Mouse (Mus musculus): Measurements from ENCODE around the gene Irf6. TPM values are rescaled to one million over a fixed set of nuclear protein-coding genes. Genes with fewer than 3 reads are reported as not detected.

Irf6 gene
- polyA plus RNA-seq, 1 experiment from 2014 or later, result 3.0 TPM

GRCm38 (mm10) chr1:193159613-193160012, 6.7 kb downstream of the Irf6 start:
- no peak overlapping the region for H3K4me3 ChIP-seq (ENCODE audit: low read depth, low read length)
- H3K27me3 ChIP-seq (ENCODE audit: control insufficient read depth, insufficient read depth, low read length), result peaks cover 3% of the 10 kb centered on the region; the same call in 1 of the 2 replicates
- no peaks in the 10 kb centered on the region for H3K9me3 ChIP-seq (ENCODE audit: control insufficient read depth, low read length)
- H3K4me1 ChIP-seq (replicated peaks; ENCODE audit: control insufficient read depth, insufficient read depth, low read length), result peaks cover 7% of the 10 kb centered on the region; the same call in 1 of the 2 replicates
- H3K36me3 ChIP-seq (ENCODE audit: control insufficient read depth, insufficient read depth, low read length), result no peaks in the 10 kb centered on the region
- no peak overlapping the region for H3K9ac ChIP-seq (ENCODE audit: low read length)
- DNase-seq (ENCODE audit: low spot score) (no peak), ATAC-seq (replicated peaks; ENCODE audit: low FRiP score) (no peak)
- WGBS, result 44% methylated on average over 1 of the region's 1 CpGs
- no peak overlapping the region for H3K4me2 ChIP-seq (ENCODE audit: low read depth, low read length, severe bottlenecking)
- no peak overlapping the region for H3K27ac ChIP-seq (ENCODE audit: low read depth, low read length)

- Histone ChIP-seq H3K9ac (ENCODE audit: low read length) (peak overlapping the region; percentile 44), H3K4me1 (replicated peaks; ENCODE audit: control insufficient read depth, insufficient read depth, low read length) (peaks cover 7% of the 10 kb centered on the region; the same call in 1 of the 2 replicates), H3K4me3 (ENCODE audit: low read depth, low read length) (peak overlapping the region; percentile 9; the same call in 1 of the 2 replicates), H3K27me3 (ENCODE audit: control insufficient read depth, insufficient read depth, low read length) (no peaks in the 10 kb centered on the region; the same call in 1 of the 2 replicates), H3K27ac (ENCODE audit: low read depth, low read length) (no peak overlapping the region), H3K9me3 (ENCODE audit: control insufficient read depth, low read length) (no peaks in the 10 kb centered on the region), H3K4me2 (ENCODE audit: low read depth, low read length, severe bottlenecking) (peak overlapping the region; percentile 49), H3K36me3 (ENCODE audit: control insufficient read depth, insufficient read depth, low read length) (no peaks in the 10 kb centered on the region)
- ATAC-seq (replicated peaks; ENCODE audit: low FRiP score) (peak; percentile 66), DNase-seq (ENCODE audit: low spot score) (peak; percentile 72)
- 15% methylated on average over 18 of the region's 18 CpGs for WGBS
These were observed 7.6 kb downstream of the Irf6 start for GRCm38 (mm10) chr1:193160317-193161032.

- H3K9ac ChIP-seq (ENCODE audit: low read length), result no peak within 1 kb of the TSS
- no peak for DNase-seq (ENCODE audit: low spot score)
- H3K4me3 ChIP-seq (ENCODE audit: low read depth, low read length), result no peak within 1 kb of the TSS
- no peaks in the 10 kb centered on the region for H3K27me3 ChIP-seq (ENCODE audit: control insufficient read depth, insufficient read depth, low read length)
- WGBS, result 94% methylated on average over 3 of the region's 3 CpGs
- ATAC-seq (replicated peaks; ENCODE audit: low FRiP score), result no peak
- H3K27ac ChIP-seq (ENCODE audit: low read depth, low read length), result no peak within 1 kb of the TSS
- H3K9me3 ChIP-seq (ENCODE audit: control insufficient read depth, low read length), result no peaks in the 10 kb centered on the region
- H3K4me2 ChIP-seq (ENCODE audit: low read depth, low read length, severe bottlenecking), result no peak within 1 kb of the TSS
- no peaks in the 10 kb centered on the region for H3K4me1 ChIP-seq (replicated peaks; ENCODE audit: control insufficient read depth, insufficient read depth, low read length)
- no peaks in the 10 kb centered on the region for H3K36me3 ChIP-seq (ENCODE audit: control insufficient read depth, insufficient read depth, low read length)
These were observed 14.8 kb downstream of the Irf6 start, which contains the start of gene A130010J15Rik for GRCm38 (mm10) chr1:193167746-193168145. Gene A130010J15Rik (plus strand): TSS chr1:193168046.

- H3K27me3 ChIP-seq (ENCODE audit: control insufficient read depth, insufficient read depth, low read length), result no peaks in the 10 kb centered on the region
- DNase-seq (ENCODE audit: low spot score) (no peak), ATAC-seq (replicated peaks; ENCODE audit: low FRiP score) (no peak)
- H3K4me2 ChIP-seq (ENCODE audit: low read depth, low read length, severe bottlenecking), result no peak overlapping the region
- no peak overlapping the region for H3K27ac ChIP-seq (ENCODE audit: low read depth, low read length)
- peaks cover 3% of the 10 kb centered on the region; the same call in 1 of the 2 replicates for H3K4me1 ChIP-seq (replicated peaks; ENCODE audit: control insufficient read depth, insufficient read depth, low read length)
- no peak overlapping the region for H3K9ac ChIP-seq (ENCODE audit: low read length)
- whole genome bisulfite sequencing, result 90% methylated on average over 7 of the region's 7 CpGs
- H3K36me3 ChIP-seq (ENCODE audit: control insufficient read depth, insufficient read depth, low read length), result no peaks in the 10 kb centered on the region
- no peak overlapping the region for H3K4me3 ChIP-seq (ENCODE audit: low read depth, low read length)
- H3K9me3 ChIP-seq (ENCODE audit: control insufficient read depth, low read length), result no peaks in the 10 kb centered on the region
These were observed 16.3 kb downstream of the Irf6 start for GRCm38 (mm10) chr1:193169228-193169627.

GRCm38 (mm10) chr1:193169856-193170255, 16.9 kb downstream of the Irf6 start:
- Histone ChIP-seq H3K9me3 (ENCODE audit: control insufficient read depth, low read length) (no peaks in the 10 kb centered on the region), H3K9ac (ENCODE audit: low read length) (no peak overlapping the region), H3K27me3 (ENCODE audit: control insufficient read depth, insufficient read depth, low read length) (no peaks in the 10 kb centered on the region), H3K4me2 (ENCODE audit: low read depth, low read length, severe bottlenecking) (no peak overlapping the region), H3K4me3 (ENCODE audit: low read depth, low read length) (no peak overlapping the region), H3K4me1 (replicated peaks; ENCODE audit: control insufficient read depth, insufficient read depth, low read length) (peaks cover 4% of the 10 kb centered on the region; the same call in 1 of the 2 replicates), H3K36me3 (ENCODE audit: control insufficient read depth, insufficient read depth, low read length) (no peaks in the 10 kb centered on the region), H3K27ac (ENCODE audit: low read depth, low read length) (no peak overlapping the region)
- DNase-seq (ENCODE audit: low spot score) (no peak), ATAC-seq (replicated peaks; ENCODE audit: low FRiP score) (no peak)
- 90% methylated on average over 2 of the region's 2 CpGs for WGBS

GRCm38 (mm10) chr1:193172991-193173809, 20.3 kb downstream of the Irf6 start:
- Histone ChIP-seq H3K4me3 (ENCODE audit: low read depth, low read length) (peak overlapping the region; percentile 82), H3K4me2 (ENCODE audit: low read depth, low read length, severe bottlenecking) (peak overlapping the region; percentile 77), H3K4me1 (replicated peaks; ENCODE audit: control insufficient read depth, insufficient read depth, low read length) (peaks cover 4% of the 10 kb centered on the region; the same call in 1 of the 2 replicates), H3K36me3 (ENCODE audit: control insufficient read depth, insufficient read depth, low read length) (no peaks in the 10 kb centered on the region), H3K27me3 (ENCODE audit: control insufficient read depth, insufficient read depth, low read length) (no peaks in the 10 kb centered on the region), H3K9ac (ENCODE audit: low read length) (peak overlapping the region; percentile 78), H3K9me3 (ENCODE audit: control insufficient read depth, low read length) (no peaks in the 10 kb centered on the region), H3K27ac (ENCODE audit: low read depth, low read length) (peak overlapping the region; percentile 41)
- WGBS, result 2% methylated on average over 48 of the region's 48 CpGs
- ATAC-seq (replicated peaks; ENCODE audit: low FRiP score) (peak; percentile 99), DNase-seq (ENCODE audit: low spot score) (peak; percentile 97)

- Histone ChIP-seq H3K9ac (ENCODE audit: low read length) (peak overlapping the region; percentile 72), H3K4me1 (replicated peaks; ENCODE audit: control insufficient read depth, insufficient read depth, low read length) (peaks cover 4% of the 10 kb centered on the region; the same call in 1 of the 2 replicates), H3K9me3 (ENCODE audit: control insufficient read depth, low read length) (no peaks in the 10 kb centered on the region), H3K4me3 (ENCODE audit: low read depth, low read length) (peak overlapping the region; percentile 82), H3K27ac (ENCODE audit: low read depth, low read length) (peak overlapping the region; percentile 37; the same call in 1 of the 2 replicates), H3K27me3 (ENCODE audit: control insufficient read depth, insufficient read depth, low read length) (no peaks in the 10 kb centered on the region), H3K36me3 (ENCODE audit: control insufficient read depth, insufficient read depth, low read length) (no peaks in the 10 kb centered on the region), H3K4me2 (ENCODE audit: low read depth, low read length, severe bottlenecking) (peak overlapping the region; percentile 77)
- DNase-seq (ENCODE audit: low spot score) (no peak), ATAC-seq (replicated peaks; ENCODE audit: low FRiP score) (no peak)
- WGBS, result 19% methylated on average over 9 of the region's 9 CpGs
These were observed 20.9 kb downstream of the Irf6 start for GRCm38 (mm10) chr1:193173810-193174129.

GRCm38 (mm10) chr1:193174143-193174733, 21.3 kb downstream of the Irf6 start:
- H3K27me3 ChIP-seq (ENCODE audit: control insufficient read depth, insufficient read depth, low read length), result no peaks in the 10 kb centered on the region
- H3K36me3 ChIP-seq (ENCODE audit: control insufficient read depth, insufficient read depth, low read length), result no peaks in the 10 kb centered on the region
- DNase-seq (ENCODE audit: low spot score), result no peak
- H3K4me2 ChIP-seq (ENCODE audit: low read depth, low read length, severe bottlenecking), result peak overlapping the region; percentile 77
- H3K4me3 ChIP-seq (ENCODE audit: low read depth, low read length), result peak overlapping the region; percentile 82
- H3K9me3 ChIP-seq (ENCODE audit: control insufficient read depth, low read length), result no peaks in the 10 kb centered on the region
- ATAC-seq (replicated peaks; ENCODE audit: low FRiP score), result no peak
- H3K9ac ChIP-seq (ENCODE audit: low read length), result peak overlapping the region; percentile 72
- H3K27ac ChIP-seq (ENCODE audit: low read depth, low read length), result no peak overlapping the region
- peaks cover 4% of the 10 kb centered on the region; the same call in 1 of the 2 replicates for H3K4me1 ChIP-seq (replicated peaks; ENCODE audit: control insufficient read depth, insufficient read depth, low read length)
- WGBS, result 92% methylated on average over 13 of the region's 13 CpGs

All from forebrain, embryonic 11.5 days (tissue).